Mouse (Mus musculus) megakaryocyte, embryonic 14.5 days (primary cell): ENCODE data around the gene Tmem38a.

Source experiments
- FLI1 ChIP-seq: IDR thresholded peaks from 2 replicates; pipeline ENCODE4 v1.6.1; 2012; ENCODE audit warnings: low read length, inconsistent platforms, mixed read lengths
- GATA1 ChIP-seq: IDR thresholded peaks from 3 replicates; pipeline ENCODE4 v1.6.1; 2012; ENCODE audit warnings: mixed read lengths, low read length, inconsistent platforms, borderline replicate concordance

DNA sequence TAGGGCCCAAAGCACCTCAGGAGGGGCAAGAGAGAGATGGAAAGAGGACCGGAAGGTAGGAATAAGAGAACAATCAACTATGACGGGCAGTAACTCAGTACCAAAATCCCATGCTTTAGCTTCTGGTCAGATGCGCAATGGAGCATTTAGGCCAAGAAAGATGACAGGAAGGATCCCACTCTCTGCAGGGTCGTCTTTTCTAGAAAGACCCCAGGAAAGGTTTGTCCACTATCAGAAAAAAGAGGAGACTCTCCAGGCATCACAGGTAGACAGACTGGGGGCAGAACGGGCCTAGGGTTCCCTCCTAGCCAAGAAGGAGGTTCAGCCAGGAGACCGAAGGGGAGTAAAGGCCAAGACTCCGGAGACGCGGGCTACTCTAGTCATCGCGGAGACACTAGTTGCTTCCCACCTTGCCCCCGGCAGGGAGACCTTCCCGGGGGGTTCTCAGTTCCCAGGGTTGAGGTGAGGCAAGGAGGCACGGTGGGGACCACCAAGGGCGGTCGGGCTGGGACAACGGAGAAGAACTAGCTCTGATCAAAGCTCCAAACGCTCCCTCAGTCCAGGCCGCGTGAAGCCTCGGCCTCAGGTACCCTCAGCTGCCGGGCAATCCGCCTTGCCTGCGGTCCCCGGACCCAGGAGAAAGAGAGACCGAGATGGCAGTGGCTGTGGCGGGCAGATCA, 24.6 kb upstream of the Tmem38a start:
- TF ChIP-seq GATA1 (no peak), FLI1 (no peak)
